Mouse (Mus musculus): ENCODE measurements around the gene Smarca4. TPM values are rescaled to one million over a fixed set of nuclear protein-coding genes. Genes with fewer than 3 reads are reported as not detected.

Smarca4 gene
- polyA plus RNA-seq, 1 experiment = 37.7 TPM

GRCm38 (mm10) chr9:21749382-21750118 is 133.6 kb downstream of the Smarca4 start:
- H3K4me1 ChIP-seq (ENCODE audit: control insufficient read depth, insufficient read depth, low read length) = peaks cover 16% of the 10 kb centered on the region
- no peak for DNase-seq
- no peak overlapping the region for H3K4me3 ChIP-seq (replicated peaks; ENCODE audit: extremely low read depth, low read depth, low read length)
- TF ChIP-seq POLR2A (IDR thresholded peaks at IDR 0.05; ENCODE audit: borderline replicate concordance, extremely low read depth, low read depth, low read length) (no peak), CTCF (IDR thresholded peaks at IDR 0.05; ENCODE audit: insufficient read depth, low read length) (no peak)
- 82% methylated on average over 6 of the region's 6 CpGs for WGBS

DNA sequence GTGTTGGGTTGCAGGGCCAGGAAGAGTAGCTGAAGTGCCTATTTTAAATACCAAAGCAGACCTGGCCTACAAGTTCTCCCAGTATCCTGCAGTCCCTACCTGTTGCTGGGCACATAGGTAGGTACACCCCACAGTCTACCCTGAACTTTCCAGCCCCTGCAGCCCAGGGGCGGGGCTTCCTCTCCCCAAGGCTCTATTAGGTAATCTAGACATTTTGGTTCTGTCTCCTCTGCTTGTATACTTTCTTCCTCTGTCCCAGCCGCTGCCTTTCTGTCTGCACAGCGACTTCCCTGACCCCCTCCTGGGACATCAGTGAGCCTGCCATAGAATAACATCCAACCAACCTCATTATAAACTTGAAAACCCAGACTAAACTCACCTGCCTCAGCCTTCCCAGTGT is 134.4 kb downstream of the Smarca4 start:
- DNase-seq = no peak

DNA sequence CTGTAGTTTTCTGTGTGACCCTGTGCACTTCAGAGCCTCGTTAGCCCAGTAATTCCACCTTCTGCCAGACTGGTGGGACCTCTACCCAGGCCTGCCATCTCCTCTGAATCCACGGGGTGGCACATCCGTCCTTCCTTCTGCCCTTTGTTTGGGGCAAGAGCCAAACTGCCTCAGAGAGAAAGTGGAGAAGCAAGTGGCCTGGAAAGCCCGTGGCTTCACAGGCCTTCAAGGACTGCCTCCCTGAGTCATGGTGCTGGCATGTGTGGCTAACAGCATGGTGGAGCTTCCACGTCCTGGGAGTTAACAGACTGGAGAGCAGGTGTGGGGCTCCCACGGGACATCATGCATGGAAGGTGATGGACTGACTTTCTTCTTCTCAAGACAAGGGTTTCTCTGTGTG is 135.4 kb downstream of the Smarca4 start:
- TF ChIP-seq POLR2A (IDR thresholded peaks at IDR 0.05; ENCODE audit: borderline replicate concordance, extremely low read depth, low read depth, low read length) (no peak), CTCF (IDR thresholded peaks at IDR 0.05; ENCODE audit: insufficient read depth, low read length) (peak; percentile 64)
- Histone ChIP-seq H3K4me3 (replicated peaks; ENCODE audit: extremely low read depth, low read depth, low read length) (no peak overlapping the region), H3K4me1 (ENCODE audit: control insufficient read depth, insufficient read depth, low read length) (peaks cover 18% of the 10 kb centered on the region)
- DNase-seq = peak; percentile 54
- WGBS = 44% methylated on average over 6 of the region's 6 CpGs

More for the DNA sequence above, 134.4 kb downstream of the Smarca4 start:
- Histone ChIP-seq H3K4me1 (ENCODE audit: control insufficient read depth, insufficient read depth, low read length) (peaks cover 18% of the 10 kb centered on the region), H3K4me3 (replicated peaks; ENCODE audit: extremely low read depth, low read depth, low read length) (no peak overlapping the region)
- TF ChIP-seq CTCF (IDR thresholded peaks at IDR 0.05; ENCODE audit: insufficient read depth, low read length) (no peak), POLR2A (IDR thresholded peaks at IDR 0.05; ENCODE audit: borderline replicate concordance, extremely low read depth, low read depth, low read length) (no peak)
- WGBS = 78% methylated on average over 3 of the region's 3 CpGs

DNA sequence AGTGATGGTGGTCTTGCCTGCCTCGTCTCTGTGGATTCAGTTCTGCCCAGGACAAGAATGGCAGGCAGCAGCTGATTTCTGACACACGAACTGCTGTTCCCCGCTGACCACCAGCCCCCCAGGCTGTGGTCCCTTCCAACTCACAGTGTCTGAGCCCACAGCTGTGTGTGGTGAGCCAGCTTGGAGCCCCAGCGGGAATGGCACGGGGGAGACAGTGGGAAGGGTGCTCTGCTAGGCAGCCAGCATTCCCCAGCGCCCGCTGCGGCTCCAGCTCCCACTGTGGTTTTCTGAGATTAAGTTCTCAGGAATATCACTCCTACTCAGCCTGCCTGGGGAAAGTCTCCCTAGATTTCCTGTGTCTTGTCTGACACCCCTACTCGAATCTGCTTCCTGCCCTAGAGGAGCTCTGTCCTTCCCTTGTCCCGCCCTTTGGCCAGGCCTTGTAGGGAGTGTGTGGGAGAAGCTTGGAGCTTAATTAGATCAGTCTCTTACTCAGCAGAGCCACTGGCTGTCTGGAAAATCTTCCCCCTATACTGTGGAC is 136.4 kb downstream of the Smarca4 start:
- 46% methylated on average over 10 of the region's 10 CpGs for WGBS
- no peak for TF ChIP-seq POLR2A (IDR thresholded peaks at IDR 0.05; ENCODE audit: borderline replicate concordance, extremely low read depth, low read depth, low read length)
- no peak for TF ChIP-seq CTCF (IDR thresholded peaks at IDR 0.05; ENCODE audit: insufficient read depth, low read length)
- DNase-seq = no peak
- H3K4me1 ChIP-seq (ENCODE audit: control insufficient read depth, insufficient read depth, low read length) = peaks cover 18% of the 10 kb centered on the region
- no peak overlapping the region for H3K4me3 ChIP-seq (replicated peaks; ENCODE audit: extremely low read depth, low read depth, low read length)

Other genes with a start within 250 kb of the Smarca4 start
- gene Ilf3, start 248.3 kb upstream of the Smarca4 start, polyA plus RNA-seq (2012; rRNA removed) = 31.8 and 35.2 TPM in 2 replicates
- 27.7 and 29.5 TPM in 2 replicates for gene Qtrt1, start 204.3 kb upstream of the Smarca4 start, polyA plus RNA-seq (2012; rRNA removed)
- 174 and 207 TPM in 2 replicates for gene Dnm2, start 191.3 kb upstream of the Smarca4 start, polyA plus RNA-seq (2012; rRNA removed)
- 26.5 and 28.4 TPM in 2 replicates for gene Tmed1, start 105.9 kb upstream of the Smarca4 start, polyA plus RNA-seq (2012; rRNA removed)
- 7.8 and 11.3 TPM in 2 replicates for gene AB124611, start 90.0 kb upstream of the Smarca4 start, polyA plus RNA-seq (2012; rRNA removed)
- 73.3 and 85.3 TPM in 2 replicates for gene Carm1, start 69.3 kb upstream of the Smarca4 start, polyA plus RNA-seq (2012; rRNA removed)
- gene Timm29, start 23.4 kb upstream of the Smarca4 start, polyA plus RNA-seq (2012; rRNA removed) = 23.6 and 24.3 TPM in 2 replicates
- 47.8 and 58.7 TPM in 2 replicates for gene Yipf2, start 23.3 kb upstream of the Smarca4 start, polyA plus RNA-seq (2012; rRNA removed)
- gene Ldlr, start 107.3 kb downstream of the Smarca4 start, polyA plus RNA-seq (2012; rRNA removed) = 84.2 and 87.2 TPM in 2 replicates
- gene Spc24, start 144.1 kb downstream of the Smarca4 start, polyA plus RNA-seq (2012; rRNA removed) = 2.9 and 3.2 TPM in 2 replicates
- 108 and 127 TPM in 2 replicates for gene Kank2, start 182.6 kb downstream of the Smarca4 start, polyA plus RNA-seq (2012; rRNA removed)
- 7.4 and 8.2 TPM in 2 replicates for gene Angptl8, start 219.3 kb downstream of the Smarca4 start, polyA plus RNA-seq (2012; rRNA removed)
- gene Dock6, start 236.5 kb downstream of the Smarca4 start, polyA plus RNA-seq (2012; rRNA removed) = 262 and 278 TPM in 2 replicates